Mouse (Mus musculus) forebrain, embryonic 16.5 days (tissue): ENCODE measurements at regions not wholly inside any gene's neighbourhood (a gene's known extent, or its start where the extent isn't known, plus 50 kb on each side); places are given as distances from the start of the nearest gene placed in this dataset.
A peak's percentile ranks its signal among the peaks of the same experiment; 100 is the strongest.

Experiments used
- ATAC-seq: fragments of 200-750 bp; cut with Nextera tagmentation; 2 replicates; pipeline ENCODE4 v1.8.0; 2017; ENCODE audit warnings: mild to moderate bottlenecking, moderate library complexity
- H3K27ac ChIP-seq: fragments of 300-500 bp; sonication (generic); 2 replicates; pipeline ENCODE4 v1.5.1; 2014; ENCODE audit warnings: low read length, control low read depth
- H3K27me3 ChIP-seq: fragments of 300-500 bp; sonication (generic); replicated peaks from 2 replicates; pipeline ENCODE4 v1.6.1; 2014; ENCODE audit warnings: low read length; ENCODE audit not compliant: control insufficient read depth, insufficient read depth
- H3K36me3 ChIP-seq: fragments of 300-500 bp; sonication (generic); 2 replicates; pipeline ENCODE4 v1.6.1; 2014; ENCODE audit not compliant: control insufficient read depth, insufficient read depth
- H3K4me1 ChIP-seq: fragments of 300-500 bp; sonication (generic); replicated peaks from 2 replicates; pipeline ENCODE4 v1.6.1; 2014; ENCODE audit warnings: low read length; ENCODE audit not compliant: control insufficient read depth, insufficient read depth
- H3K4me2 ChIP-seq: fragments of 300-500 bp; sonication (generic); 2 replicates; pipeline ENCODE4 v1.6.1; 2014; ENCODE audit warnings: mild to moderate bottlenecking, low read length, control low read depth
- H3K4me3 ChIP-seq: fragments of 300-500 bp; sonication (generic); replicated peaks from 2 replicates; pipeline ENCODE4 v1.5.1; 2014; ENCODE audit warnings: mild to moderate bottlenecking, low read length, control low read depth
- H3K9ac ChIP-seq: fragments of 300-500 bp; sonication (generic); replicated peaks from 2 replicates; pipeline ENCODE4 v1.6.1; 2014; ENCODE audit warnings: low read depth, low read length, control low read depth
- H3K9me3 ChIP-seq: fragments of 300-500 bp; sonication (generic); 2 replicates; pipeline ENCODE4 v1.6.1; 2016; ENCODE audit warnings: low read length; ENCODE audit not compliant: control insufficient read depth
- WGBS: fragments of 180-500 bp; shearing (Covaris S2); extraction: QIAGEN DNeasy Blood & Tissue Kit; methylation state at CpG from one replicate; pipeline ENCODE4 v1.1.7; 2014; 5-methylcytosine and 5-hydroxymethylcytosine counted together

DNA sequence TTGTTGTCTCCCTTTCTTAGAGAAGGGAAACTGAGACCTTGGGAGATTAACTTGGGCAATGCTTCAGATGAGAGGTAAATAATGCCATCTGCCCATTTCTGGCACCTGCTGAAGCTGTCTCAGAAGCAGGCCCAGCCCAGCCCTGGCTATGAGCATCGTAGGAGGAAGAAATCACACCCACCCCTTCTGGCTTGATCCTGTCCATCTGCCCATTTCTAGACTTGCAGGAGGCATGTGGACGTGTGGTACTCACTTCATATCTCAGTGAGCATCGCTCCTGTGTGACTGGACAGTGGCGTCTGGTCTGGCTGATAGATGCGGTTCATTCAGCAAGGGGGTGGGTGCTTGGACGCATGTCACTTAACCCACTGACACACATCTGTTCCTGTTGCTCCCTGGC lies 146.0 kb downstream of the H2afy start:
- H3K4me2 ChIP-seq = no peak overlapping the region
- H3K4me1 ChIP-seq = peaks cover 15% of the 10 kb centered on the region
- no peaks in the 10 kb centered on the region for H3K9me3 ChIP-seq
- H3K4me3 ChIP-seq = no peak overlapping the region
- H3K27ac ChIP-seq = 0 out of 2 replicates have a peak overlapping the region, but pooled peaks have one; percentile 19
- ATAC-seq = peak; percentile 59; the same call in 1 of the 2 replicates
- no peak overlapping the region for H3K9ac ChIP-seq
- 59% methylated on average over 6 of the region's 6 CpGs for WGBS
- H3K36me3 ChIP-seq = no peaks in the 10 kb centered on the region
- H3K27me3 ChIP-seq = no peaks in the 10 kb centered on the region; the same call in 1 of the 2 replicates

DNA sequence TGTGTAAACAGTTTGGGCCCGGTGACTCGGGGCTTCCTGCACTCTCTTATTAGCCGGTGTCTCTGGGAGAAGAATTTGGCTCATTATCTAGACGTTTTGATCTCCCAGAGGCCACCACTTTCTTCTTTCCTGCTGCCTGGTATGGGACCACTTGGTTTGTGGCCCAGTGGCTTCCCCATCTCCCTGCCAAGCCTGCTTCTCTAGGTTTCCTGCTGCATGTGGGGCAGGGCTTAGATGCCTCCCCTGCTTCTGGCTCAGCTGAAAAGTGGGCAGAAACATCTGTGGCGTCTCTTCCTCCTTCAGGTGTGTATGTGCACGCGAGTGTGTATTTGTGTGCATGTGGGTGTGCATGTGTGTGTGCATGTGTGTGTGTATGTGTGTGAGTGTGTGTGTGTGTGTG lies 146.8 kb downstream of the H2afy start:
- Histone ChIP-seq H3K9me3 (no peaks in the 10 kb centered on the region), H3K4me1 (peaks cover 12% of the 10 kb centered on the region), H3K27ac (no peak overlapping the region), H3K4me3 (no peak overlapping the region), H3K36me3 (no peaks in the 10 kb centered on the region), H3K9ac (no peak overlapping the region), H3K4me2 (no peak overlapping the region), H3K27me3 (no peaks in the 10 kb centered on the region; the same call in 1 of the 2 replicates)
- no peak for ATAC-seq
- 42% methylated on average over 7 of the region's 7 CpGs for WGBS

DNA sequence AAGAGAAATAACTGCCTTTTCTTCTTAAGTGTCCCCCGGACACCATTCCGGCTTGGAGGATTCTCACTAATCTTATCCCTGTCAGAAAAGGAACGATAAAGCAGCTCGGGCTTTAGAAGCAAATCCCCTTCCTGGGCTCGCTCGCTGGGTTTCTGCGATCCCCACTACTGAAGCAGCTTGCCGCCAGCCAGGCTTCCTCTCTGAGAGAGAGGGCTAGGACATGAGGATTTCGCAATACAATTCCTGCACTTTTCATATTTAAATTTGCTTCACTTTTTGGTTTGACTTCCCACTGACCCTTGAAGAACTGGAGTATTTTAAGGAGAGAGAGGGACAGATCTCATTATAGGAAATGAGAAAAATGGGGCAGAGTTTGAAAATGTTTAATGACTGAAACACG lies 149.4 kb upstream of the Pitx1 start:
- H3K27me3 ChIP-seq = no peaks in the 10 kb centered on the region; the same call in 1 of the 2 replicates
- H3K4me1 ChIP-seq = peaks cover 10% of the 10 kb centered on the region
- no peak overlapping the region for H3K4me3 ChIP-seq
- H3K9me3 ChIP-seq = no peaks in the 10 kb centered on the region
- no peaks in the 10 kb centered on the region for H3K36me3 ChIP-seq
- no peak overlapping the region for H3K4me2 ChIP-seq
- 17% methylated on average over 10 of the region's 10 CpGs for WGBS
- no peak overlapping the region for H3K9ac ChIP-seq
- no peak overlapping the region for H3K27ac ChIP-seq
- no peak for ATAC-seq

DNA sequence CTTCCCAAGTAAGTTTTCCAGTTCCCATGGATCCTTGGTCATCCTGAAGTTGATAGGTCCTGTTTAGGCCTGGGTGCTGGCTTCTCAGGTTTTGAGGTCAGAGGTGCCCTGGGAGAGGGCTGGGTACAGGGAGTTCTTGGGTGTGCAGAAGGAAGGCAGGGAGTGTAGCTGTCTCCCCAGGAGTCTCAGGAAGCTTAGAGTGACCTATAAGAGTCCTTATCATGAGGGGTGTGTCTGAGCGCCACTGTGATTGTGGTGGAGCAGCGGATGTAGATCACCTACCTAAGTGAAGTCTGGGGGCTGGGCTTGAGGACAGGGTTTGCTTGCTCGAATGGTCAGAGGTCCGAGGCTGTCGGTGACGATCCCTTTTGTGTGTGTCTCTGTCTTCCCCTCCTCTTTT lies 148.8 kb upstream of the Pitx1 start:
- Histone ChIP-seq H3K9me3 (no peaks in the 10 kb centered on the region), H3K27ac (no peak overlapping the region), H3K27me3 (no peaks in the 10 kb centered on the region; the same call in 1 of the 2 replicates), H3K36me3 (no peaks in the 10 kb centered on the region), H3K4me1 (peaks cover 7% of the 10 kb centered on the region), H3K9ac (no peak overlapping the region), H3K4me2 (no peak overlapping the region), H3K4me3 (no peak overlapping the region)
- whole genome bisulfite sequencing = 47% methylated on average over 6 of the region's 6 CpGs
- ATAC-seq = no peak

DNA sequence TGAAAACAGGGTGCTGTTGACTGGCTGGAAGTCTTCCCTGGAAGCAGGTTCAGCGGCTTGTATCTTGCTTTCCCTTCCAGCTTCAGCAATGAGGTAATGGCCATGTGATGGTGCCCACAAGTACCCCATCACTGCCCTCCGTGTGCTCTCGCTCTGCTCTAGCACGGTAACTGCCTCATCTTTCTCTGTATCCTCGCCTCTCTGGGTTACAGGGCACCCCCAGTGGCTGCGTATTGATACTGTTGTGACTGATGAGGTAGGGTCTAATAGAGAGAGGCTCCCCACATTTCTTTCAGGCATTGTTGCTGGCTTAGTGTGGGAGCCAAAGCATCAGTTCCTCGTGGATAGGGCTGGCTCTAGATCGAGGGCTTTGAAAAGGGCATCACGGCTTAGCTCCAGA lies 147.9 kb upstream of the Pitx1 start:
- Histone ChIP-seq H3K9ac (no peak overlapping the region), H3K4me3 (no peak overlapping the region), H3K36me3 (no peaks in the 10 kb centered on the region), H3K9me3 (no peaks in the 10 kb centered on the region), H3K27ac (no peak overlapping the region), H3K4me1 (no peaks in the 10 kb centered on the region; the same call in 1 of the 2 replicates), H3K4me2 (no peak overlapping the region), H3K27me3 (no peaks in the 10 kb centered on the region; the same call in 1 of the 2 replicates)
- WGBS = 26% methylated on average over 9 of the region's 9 CpGs
- ATAC-seq = no peak

DNA sequence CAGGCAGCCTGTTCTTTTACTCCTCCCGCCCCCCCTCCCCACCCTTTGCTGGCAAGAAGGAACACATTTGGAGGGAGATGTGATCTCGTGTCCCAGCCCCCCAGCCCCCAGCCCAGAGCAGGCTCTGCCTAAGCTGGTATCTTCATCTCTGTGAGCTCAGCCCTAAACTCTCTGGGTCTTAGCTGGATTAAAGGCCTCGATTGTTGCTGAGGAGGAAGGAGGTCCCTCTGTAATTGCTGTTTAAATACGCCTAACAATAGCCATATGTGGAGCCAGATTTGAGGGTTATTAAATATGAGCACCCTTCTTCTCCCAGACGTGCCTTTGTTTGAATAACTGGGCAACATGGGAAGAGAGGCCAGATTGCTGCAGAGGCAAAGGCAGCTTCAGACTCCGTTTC lies 145.0 kb upstream of the Pitx1 start:
- H3K9ac ChIP-seq = no peak overlapping the region
- no peak overlapping the region for H3K4me3 ChIP-seq
- no peaks in the 10 kb centered on the region; the same call in 1 of the 2 replicates for H3K4me1 ChIP-seq
- 44% methylated on average over 6 of the region's 6 CpGs for WGBS
- H3K4me2 ChIP-seq = no peak overlapping the region
- no peaks in the 10 kb centered on the region; the same call in 1 of the 2 replicates for H3K27me3 ChIP-seq
- no peak for ATAC-seq
- H3K27ac ChIP-seq = no peak overlapping the region
- H3K36me3 ChIP-seq = no peaks in the 10 kb centered on the region
- H3K9me3 ChIP-seq = no peaks in the 10 kb centered on the region

DNA sequence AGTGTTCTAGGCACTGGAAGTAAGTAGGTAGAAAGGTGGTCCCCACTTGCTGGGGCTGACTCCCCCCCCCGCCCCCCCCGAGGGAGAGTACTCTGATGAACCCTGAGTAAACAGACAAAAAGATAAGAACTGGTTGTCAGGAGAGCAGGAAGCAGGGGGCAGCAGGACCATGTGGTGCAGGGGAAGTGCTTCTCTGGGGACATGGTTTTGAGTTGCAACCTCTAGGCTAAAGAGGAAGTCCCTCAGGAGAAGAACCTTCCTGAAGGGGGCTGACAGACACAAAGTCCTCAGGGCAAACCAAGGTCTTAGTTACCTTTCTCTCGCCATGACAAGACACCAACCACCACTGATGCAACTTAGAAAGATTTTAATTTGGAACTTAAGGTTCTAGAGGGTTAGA lies 141.9 kb upstream of the Pitx1 start:
- Histone ChIP-seq H3K27me3 (no peaks in the 10 kb centered on the region; the same call in 1 of the 2 replicates), H3K4me1 (no peaks in the 10 kb centered on the region), H3K9me3 (no peaks in the 10 kb centered on the region), H3K4me3 (no peak overlapping the region), H3K4me2 (no peak overlapping the region), H3K9ac (no peak overlapping the region), H3K27ac (no peak overlapping the region), H3K36me3 (no peaks in the 10 kb centered on the region)
- ATAC-seq = no peak
- WGBS = 75% methylated on average over 3 of the region's 3 CpGs

DNA sequence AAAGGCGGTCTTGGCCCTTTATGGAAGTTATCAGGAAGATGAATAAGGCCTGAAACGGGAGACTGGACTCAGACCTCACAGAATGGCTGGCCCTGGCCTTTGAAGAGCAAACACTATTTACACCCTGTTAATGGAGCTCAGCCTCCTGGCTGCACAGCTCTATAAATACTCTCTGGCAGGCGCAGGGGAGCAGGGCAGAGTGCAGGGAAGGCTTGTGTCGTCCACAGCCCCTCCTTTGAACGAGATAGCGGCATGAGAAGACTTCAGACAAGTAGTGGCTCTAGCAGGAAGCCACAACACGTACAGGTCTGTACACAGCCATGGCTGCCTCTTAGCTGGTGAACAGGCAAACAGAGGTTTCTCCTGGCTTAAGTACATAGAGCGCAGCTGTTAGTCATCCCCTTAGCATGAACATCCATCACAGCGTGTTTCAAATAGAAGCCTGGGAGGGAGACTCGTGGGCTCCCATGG lies 141.0 kb upstream of the Pitx1 start:
- no peaks in the 10 kb centered on the region for H3K4me1 ChIP-seq
- no peaks in the 10 kb centered on the region for H3K27me3 ChIP-seq
- no peak overlapping the region for H3K9ac ChIP-seq
- no peak overlapping the region for H3K4me3 ChIP-seq
- H3K27ac ChIP-seq = no peak overlapping the region
- H3K4me2 ChIP-seq = no peak overlapping the region
- H3K9me3 ChIP-seq = no peaks in the 10 kb centered on the region
- H3K36me3 ChIP-seq = no peaks in the 10 kb centered on the region
- WGBS = 46% methylated on average over 10 of the region's 10 CpGs
- ATAC-seq = no peak

DNA sequence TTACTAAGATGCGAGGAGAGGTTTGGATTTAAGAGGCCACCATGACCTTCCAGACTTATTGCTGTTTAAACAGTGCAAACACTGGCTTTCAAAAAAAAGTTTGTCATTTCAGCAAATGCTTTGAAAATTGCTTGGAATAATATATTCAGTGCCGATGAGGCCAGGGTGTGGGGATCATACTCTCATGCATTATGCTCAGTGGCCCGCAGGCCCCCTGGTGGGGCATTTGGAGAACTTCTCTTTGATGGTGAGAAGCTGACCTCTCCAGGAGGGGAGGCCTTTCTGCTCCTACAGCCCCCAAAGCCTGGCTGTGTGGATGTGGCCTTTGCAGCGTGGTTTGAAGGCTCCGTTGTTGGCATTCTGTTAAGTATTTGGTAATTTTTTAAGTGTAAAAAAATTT lies 138.1 kb upstream of the Pitx1 start:
- Histone ChIP-seq H3K4me2 (no peak overlapping the region), H3K9ac (no peak overlapping the region), H3K4me1 (no peaks in the 10 kb centered on the region), H3K27ac (no peak overlapping the region), H3K36me3 (no peaks in the 10 kb centered on the region), H3K9me3 (peaks cover 2% of the 10 kb centered on the region; the same call in 1 of the 2 replicates), H3K4me3 (no peak overlapping the region), H3K27me3 (no peaks in the 10 kb centered on the region)
- WGBS = 52% methylated on average over 5 of the region's 5 CpGs
- ATAC-seq = no peak

DNA sequence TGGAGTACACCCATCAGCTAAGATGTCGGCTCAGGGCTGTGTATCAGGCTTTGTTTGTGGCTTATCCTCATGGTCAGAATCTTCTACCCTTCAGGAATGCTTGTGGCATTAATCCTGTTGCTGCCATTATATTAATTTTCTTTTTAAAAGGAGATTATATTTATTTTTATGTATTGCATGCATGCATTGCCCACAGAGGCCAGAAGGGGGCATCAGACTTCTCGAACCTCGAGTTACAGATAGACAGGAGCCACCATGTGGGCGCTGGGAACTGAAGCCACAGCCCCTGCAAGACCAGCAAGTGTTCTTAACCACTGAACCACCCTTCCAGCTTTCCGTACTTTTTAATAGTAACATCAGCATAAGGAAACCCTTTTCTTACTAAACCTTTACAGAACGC lies 134.7 kb upstream of the Pitx1 start:
- no peak overlapping the region for H3K27ac ChIP-seq
- ATAC-seq = no peak
- no peaks in the 10 kb centered on the region for H3K36me3 ChIP-seq
- no peaks in the 10 kb centered on the region for H3K4me1 ChIP-seq
- no peak overlapping the region for H3K4me2 ChIP-seq
- no peak overlapping the region for H3K9ac ChIP-seq
- H3K4me3 ChIP-seq = no peak overlapping the region
- H3K9me3 ChIP-seq = peaks cover 2% of the 10 kb centered on the region; the same call in 1 of the 2 replicates
- H3K27me3 ChIP-seq = no peaks in the 10 kb centered on the region
- 87% methylated on average over 6 of the region's 6 CpGs for WGBS
